Mouse (Mus musculus): ENCODE results near the gene Podn. TPM values are rescaled to one million over a fixed set of nuclear protein-coding genes. Genes with fewer than 3 reads are reported as not detected.

Gene Podn
- total and polyA plus RNA-seq, 3 experiments: 0.04 TPM; not detected in 2

DNA sequence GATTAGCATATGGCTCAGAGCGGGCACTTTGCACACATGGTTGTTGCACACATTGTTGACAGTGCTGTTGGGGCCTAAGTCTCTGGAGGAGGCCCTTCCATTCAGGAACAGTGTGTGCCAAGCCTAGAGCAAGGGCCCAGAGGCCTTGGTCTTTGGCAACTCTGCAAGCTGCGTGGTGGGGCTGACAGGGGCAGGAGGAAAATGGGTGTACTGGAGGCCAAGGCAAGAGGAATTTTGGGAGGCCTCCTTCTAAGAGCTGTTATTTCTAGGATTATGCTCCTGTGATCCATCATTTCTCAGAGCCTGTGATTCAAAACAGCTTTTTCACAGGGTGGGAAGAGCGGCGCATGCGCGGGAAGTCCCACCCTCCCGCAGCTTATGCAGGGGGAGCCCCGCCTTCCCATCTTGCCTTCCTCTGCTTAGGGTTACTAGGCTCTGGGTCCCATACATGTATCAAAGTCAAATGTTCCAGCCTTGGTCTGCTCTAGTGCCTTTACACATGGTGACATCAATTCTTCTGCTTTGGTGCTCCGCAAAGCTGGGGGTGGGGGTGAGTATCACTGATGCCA, 99.7 kb downstream of the Podn start:
- Histone ChIP-seq H3K27ac (ENCODE audit: control insufficient read depth, low read depth, low read length) (no peak overlapping the region), H3K79me2 (ENCODE audit: control insufficient read depth, insufficient read depth, low read length, poor library complexity) (no peaks in the 10 kb centered on the region), H3K9me3 (replicated peaks; ENCODE audit: insufficient read depth, low read length) (no peaks in the 10 kb centered on the region), H3K36me3 (ENCODE audit: control insufficient read depth in 1 of 2, insufficient read depth in 2 of 2, low read length in 2 of 2) (no peaks in the 10 kb centered on the region), H3K4me3 (ENCODE audit: control insufficient read depth in 1 of 2, insufficient read depth in 1 of 2, low read depth in 2 of 2, low read length in 2 of 2) (no peak overlapping the region), H3K9ac (ENCODE audit: control insufficient read depth, low read depth, low read length, poor library complexity, severe bottlenecking) (no peak overlapping the region), H3K4me1 (ENCODE audit: control insufficient read depth in 1 of 2, insufficient read depth in 2 of 2, low read length in 2 of 2) (no peaks in the 10 kb centered on the region), H3K27me3 (ENCODE audit: control insufficient read depth in 1 of 2, insufficient read depth in 2 of 2, low read length in 2 of 2) (peaks cover 1 to 2% of the 10 kb centered on the region in 2 experiments; a peak in 2 of 4 replicates)
- no peak for DNase-seq (ENCODE audit: low read depth, low spot score)
- TF ChIP-seq GATA1 (IDR thresholded peaks at IDR 0.05; ENCODE audit: low read depth, low read length) (no peak), NELFE (IDR thresholded peaks at IDR 0.05; ENCODE audit: low read depth, low read length) (no peak), MYC (IDR thresholded peaks at IDR 0.05; ENCODE audit: low read depth, low read length) (no peak), BHLHE40 (IDR thresholded peaks at IDR 0.05; ENCODE audit: borderline replicate concordance, low read depth, low read length) (no peak), KAT2A (conservative IDR thresholded peaks at IDR 0.05; ENCODE audit: low read depth, low read length) (no peak), GABPA (IDR thresholded peaks at IDR 0.05; ENCODE audit: low read depth, low read length) (no peak), TCF12 (IDR thresholded peaks at IDR 0.05; ENCODE audit: low read depth, low read length) (no peak), HCFC1 (IDR thresholded peaks at IDR 0.05; ENCODE audit: low read depth, low read length) (no peak), MYB (IDR thresholded peaks at IDR 0.05; ENCODE audit: low read depth, low read length) (no peak), TAL1 (IDR thresholded peaks at IDR 0.05; ENCODE audit: low read length) (no peak), USF2 (IDR thresholded peaks at IDR 0.05; ENCODE audit: borderline replicate concordance in 1 of 2, insufficient read depth in 1 of 2, low read depth in 1 of 2, low read length in 2 of 2) (no peak), ZC3H11A (IDR thresholded peaks at IDR 0.05; ENCODE audit: low read depth, low read length) (no peak)

DNA sequence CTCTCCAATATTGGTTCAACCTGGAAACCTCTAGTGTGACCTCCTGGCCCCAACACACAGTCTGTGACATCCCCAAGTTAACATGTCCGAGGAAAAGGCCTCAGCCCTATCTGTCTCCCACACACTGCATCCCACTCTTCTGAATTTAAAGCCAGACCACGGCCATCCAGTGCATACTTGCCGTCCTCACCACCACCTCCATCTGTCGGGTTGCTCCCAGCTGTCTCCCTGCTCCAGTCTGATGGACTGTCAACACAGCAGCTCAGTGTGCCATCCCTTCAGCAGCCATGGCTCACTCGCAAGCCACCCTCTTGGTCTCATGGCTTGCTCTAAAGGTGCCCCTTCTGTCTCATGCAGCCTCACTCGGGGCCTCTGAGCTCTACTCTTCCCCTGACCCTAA, 100.5 kb downstream of the Podn start:
- no peaks in the 10 kb centered on the region for H3K9me3 ChIP-seq (replicated peaks; ENCODE audit: insufficient read depth, low read length)
- H3K4me1 ChIP-seq (ENCODE audit: control insufficient read depth in 1 of 2, insufficient read depth in 2 of 2, low read length in 2 of 2): no peaks in the 10 kb centered on the region
- H3K27ac ChIP-seq (ENCODE audit: control insufficient read depth, low read depth, low read length): no peak overlapping the region
- peaks cover 2 to 5% of the 10 kb centered on the region in 2 experiments for H3K27me3 ChIP-seq (ENCODE audit: control insufficient read depth in 1 of 2, insufficient read depth in 2 of 2, low read length in 2 of 2)
- no peak overlapping the region for H3K4me3 ChIP-seq (ENCODE audit: control insufficient read depth in 1 of 2, insufficient read depth in 1 of 2, low read depth in 2 of 2, low read length in 2 of 2)
- no peak for DNase-seq (ENCODE audit: low read depth, low spot score)
- no peaks in the 10 kb centered on the region for H3K36me3 ChIP-seq (ENCODE audit: control insufficient read depth in 1 of 2, insufficient read depth in 2 of 2, low read length in 2 of 2)
- TF ChIP-seq MAFK (IDR thresholded peaks at IDR 0.05; ENCODE audit: borderline replicate concordance, low read depth, low read length) (no peak), ZNF384 (IDR thresholded peaks at IDR 0.05; ENCODE audit: low read depth, low read length) (no peak), ZMIZ1 (IDR thresholded peaks at IDR 0.05; ENCODE audit: low read depth, low read length) (no peak), NELFE (IDR thresholded peaks at IDR 0.05; ENCODE audit: low read depth, low read length) (no peak), ZC3H11A (IDR thresholded peaks at IDR 0.05; ENCODE audit: low read depth, low read length) (no peak), ETS1 (IDR thresholded peaks at IDR 0.05; ENCODE audit: low read depth, low read length) (no peak), MAX (IDR thresholded peaks at IDR 0.05; ENCODE audit: low read length) (no peak), BHLHE40 (IDR thresholded peaks at IDR 0.05; ENCODE audit: borderline replicate concordance, low read depth, low read length) (no peak), USF1 (IDR thresholded peaks at IDR 0.05; ENCODE audit: low read depth, low read length) (no peak), POLR2AphosphoS5 (IDR thresholded peaks at IDR 0.05; ENCODE audit: borderline replicate concordance, low read depth, low read length) (no peak), HCFC1 (IDR thresholded peaks at IDR 0.05; ENCODE audit: low read depth, low read length) (no peak), ZKSCAN1 (IDR thresholded peaks at IDR 0.05; ENCODE audit: low read depth, low read length) (no peak), RAD21 (IDR thresholded peaks at IDR 0.05; ENCODE audit: low read depth, low read length) (no peak), KAT2A (conservative IDR thresholded peaks at IDR 0.05; ENCODE audit: low read depth, low read length) (no peak), MAZ (IDR thresholded peaks at IDR 0.05; ENCODE audit: low read depth, low read length) (no peak), TBP (IDR thresholded peaks at IDR 0.05; ENCODE audit: low read depth, low read length) (no peak), JUND (IDR thresholded peaks at IDR 0.05; ENCODE audit: low read depth, low read length) (no peak), EP300 (IDR thresholded peaks at IDR 0.05; ENCODE audit: low read depth in 1 of 2, low read length in 2 of 2) (no peak), E2F4 (IDR thresholded peaks at IDR 0.05; ENCODE audit: borderline replicate concordance, low read depth, low read length) (no peak)
- H3K79me2 ChIP-seq (ENCODE audit: control insufficient read depth, insufficient read depth, low read length, poor library complexity): no peaks in the 10 kb centered on the region
- no peak overlapping the region for H3K9ac ChIP-seq (ENCODE audit: control insufficient read depth, low read depth, low read length, poor library complexity, severe bottlenecking)

Data from MEL (cell line).